Mouse (Mus musculus) spleen, adult 18-20 months (tissue): ENCODE measurements around the gene Pusl1.

ENCODE experiments used
- DNase-seq, 2 experiments: peaks; one replicate each; pipeline ENCODE4 v3.0.0; 2022; ENCODE audit warnings: mixed read lengths in 2 of 2

The Pusl1 gene

DNA sequence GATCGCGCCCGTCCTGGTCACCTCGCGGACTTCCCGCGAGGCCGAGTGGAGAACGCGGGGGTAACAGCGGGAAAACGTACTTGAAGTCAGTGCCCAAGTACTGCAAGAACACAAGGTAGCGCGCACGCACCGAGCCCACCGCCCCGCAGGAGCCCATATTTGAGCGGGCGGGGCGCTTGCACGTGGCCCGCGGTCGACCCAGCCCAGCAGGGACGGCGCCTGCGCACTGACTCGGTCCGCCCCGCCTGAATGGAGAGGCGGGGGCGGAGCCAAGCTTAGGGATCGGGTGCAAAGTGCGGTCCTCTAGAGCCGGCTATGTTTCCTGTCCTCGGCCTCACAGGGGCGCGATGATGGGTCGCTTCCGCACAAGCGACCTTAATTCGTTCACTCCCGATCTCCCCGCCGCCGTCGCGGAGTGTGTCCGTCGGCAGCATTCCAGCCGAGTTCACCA, at the start of gene Pusl1, which contains the start of gene Acap3:
Gene Pusl1, minus strand, starts transcription at position 231 of the 451 bp plus-strand sequence.
Gene Acap3, plus strand, starts transcription at position 272 of the 451 bp plus-strand sequence.
- DNase-seq = peak; percentile 93 to 98

DNA sequence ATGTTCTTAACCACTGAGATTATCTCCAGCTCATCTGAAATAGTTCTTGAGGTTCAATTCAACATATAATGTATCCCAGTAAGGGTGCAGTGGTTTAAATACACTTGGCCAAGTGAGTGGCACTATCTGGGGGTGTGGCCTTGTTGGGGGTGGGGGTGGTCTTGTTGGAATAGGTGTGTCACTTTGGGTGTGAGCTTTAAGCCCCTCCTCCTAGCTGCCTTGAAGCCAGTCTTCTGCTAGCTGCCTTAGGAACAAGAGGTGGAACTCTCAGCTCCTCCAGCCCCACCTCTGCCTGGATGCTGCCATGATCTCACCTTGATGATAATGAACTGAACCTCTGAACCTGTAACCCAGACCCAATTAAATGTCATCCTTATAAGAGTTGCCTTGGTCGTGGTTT, 40.5 kb upstream of the Pusl1 start:
- no peak for DNase-seq

DNA sequence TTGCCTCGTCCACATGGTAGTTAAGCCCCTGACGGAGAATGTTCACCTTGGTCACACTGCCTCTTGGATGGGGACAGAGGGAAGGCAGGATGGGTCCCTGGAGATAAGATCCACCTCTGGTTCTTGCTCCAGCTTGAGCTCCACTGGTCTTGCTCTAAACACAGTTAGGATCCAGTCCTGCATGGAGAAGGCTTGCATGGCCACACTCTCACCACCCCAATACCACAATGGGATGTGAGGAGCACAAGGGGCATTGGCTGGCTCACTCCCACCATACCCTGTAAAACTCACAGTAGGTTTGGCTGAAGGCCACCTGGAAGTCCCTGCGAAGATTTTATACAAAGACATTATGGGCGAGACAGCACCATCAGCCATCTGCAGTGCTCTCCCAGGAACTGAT, 17.2 kb upstream of the Pusl1 start:
- DNase-seq = no peak

DNA sequence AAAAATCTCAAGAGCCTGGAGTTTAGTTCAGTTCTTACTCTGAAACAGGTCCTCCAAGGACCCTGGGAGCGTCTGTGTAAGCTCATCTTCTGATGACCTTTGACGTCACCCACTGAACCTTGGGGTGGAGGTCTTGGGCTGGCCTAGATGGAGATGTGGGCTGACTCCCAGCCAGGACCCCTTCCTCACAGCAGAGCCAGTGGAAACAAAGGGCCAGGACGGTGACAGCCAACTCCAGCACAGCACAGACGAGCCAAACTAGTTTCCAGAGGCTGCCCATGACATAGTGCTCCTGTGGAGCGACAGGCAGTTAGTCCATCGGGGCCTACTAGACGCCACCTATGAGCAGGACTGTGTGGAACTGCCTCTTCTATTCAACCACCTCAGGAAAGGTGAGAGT, 16.7 kb upstream of the Pusl1 start:
- no peak for DNase-seq

DNA sequence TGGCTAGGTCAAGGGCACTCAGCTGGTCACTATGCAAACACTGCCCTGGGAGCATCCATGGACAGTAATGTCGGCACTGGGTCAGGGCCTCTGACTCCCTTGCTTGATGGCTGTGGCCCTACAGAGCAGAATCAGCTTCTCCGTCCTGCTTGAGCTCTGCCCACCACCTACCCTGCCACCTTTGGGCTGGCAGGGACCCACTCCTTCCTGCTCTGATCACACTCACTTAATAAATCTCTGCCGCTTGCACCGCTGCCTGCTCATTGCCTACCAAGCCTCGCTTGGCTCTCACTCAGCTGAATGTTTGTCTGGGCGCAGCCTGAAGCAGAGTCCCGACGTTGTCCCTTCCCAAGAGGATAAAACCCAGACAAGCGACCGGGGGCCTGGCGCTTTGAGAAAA, 15.4 kb upstream of the Pusl1 start:
- DNase-seq = no peak

DNA sequence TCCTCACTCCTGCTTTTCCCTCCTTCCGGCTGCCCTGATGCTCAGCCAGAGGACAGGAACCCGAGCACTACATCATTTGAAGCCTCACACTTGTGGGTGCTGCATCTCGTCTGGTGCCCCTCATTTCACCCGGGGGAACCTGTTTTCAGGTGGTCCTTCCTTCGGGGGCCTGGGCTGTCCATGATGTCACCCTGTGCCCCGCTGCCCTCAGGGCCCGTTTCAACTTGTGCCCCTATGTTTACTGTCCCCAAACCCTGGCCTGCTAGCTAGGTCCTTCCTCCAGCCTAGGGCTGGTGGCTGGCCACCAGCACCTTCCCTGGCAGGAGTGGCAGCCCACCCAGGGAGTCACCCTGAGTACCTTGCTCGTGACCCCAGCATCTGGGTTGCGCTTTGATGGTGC, 14.5 kb upstream of the Pusl1 start:
- no peak for DNase-seq

DNA sequence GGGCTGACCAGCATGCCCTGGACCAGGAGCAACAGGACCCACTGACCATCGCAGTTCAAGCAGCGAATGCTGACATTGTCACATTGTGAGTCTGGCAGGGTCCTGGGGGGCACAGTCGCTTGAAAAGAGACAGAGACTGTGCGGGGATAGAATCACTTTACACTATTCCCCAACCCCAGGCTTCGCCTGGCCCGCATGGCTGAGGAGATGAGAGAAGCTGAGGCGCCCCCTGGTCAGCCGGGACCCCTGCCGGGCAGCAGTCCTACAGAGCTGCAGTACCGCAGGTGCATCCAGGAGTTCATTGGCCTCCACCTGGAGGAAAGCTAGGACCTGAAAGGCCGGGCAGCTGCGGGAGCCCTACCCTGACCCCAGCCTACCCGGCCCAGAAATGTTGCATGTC, 14.1 kb upstream of the Pusl1 start:
- no peak for DNase-seq

DNA sequence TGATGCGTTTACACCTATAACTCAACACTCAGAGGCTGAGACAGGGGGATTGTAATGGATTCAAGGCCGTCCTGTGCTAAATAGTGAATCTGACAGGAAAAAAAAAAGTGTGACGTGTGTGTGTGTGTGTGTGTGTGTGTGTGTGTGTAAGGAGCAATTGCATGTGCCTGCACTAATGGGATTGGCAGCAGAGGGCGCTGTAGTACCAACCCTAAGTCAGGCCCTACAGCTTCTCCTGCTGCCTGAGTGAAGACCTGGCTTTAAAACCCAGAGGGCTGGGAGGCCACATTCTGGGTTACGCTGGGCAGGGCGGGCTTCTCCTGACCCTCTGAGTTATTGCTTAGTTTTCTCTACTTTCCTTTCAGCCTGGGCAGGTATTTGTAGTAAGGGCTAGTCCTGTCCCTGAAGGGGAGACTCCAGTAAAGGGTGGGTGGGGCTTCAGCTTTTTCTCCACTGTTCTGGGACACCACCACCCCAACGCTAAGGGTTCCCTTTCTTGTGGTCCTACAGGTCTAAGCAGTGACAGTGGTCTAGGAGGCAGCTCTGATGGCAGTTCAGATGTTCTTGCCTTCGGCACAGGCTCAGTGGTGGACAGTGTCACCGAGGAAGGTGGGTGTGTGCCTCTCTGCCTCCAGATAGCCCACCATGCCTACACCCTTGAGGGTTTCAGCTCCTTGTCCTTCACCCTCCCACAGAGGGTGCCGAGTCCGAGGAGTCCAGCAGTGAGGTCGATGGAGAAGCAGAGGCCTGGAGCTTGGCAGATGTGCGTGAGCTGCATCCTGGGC, 12.9 kb upstream of the Pusl1 start:
- DNase-seq = no peak

DNA sequence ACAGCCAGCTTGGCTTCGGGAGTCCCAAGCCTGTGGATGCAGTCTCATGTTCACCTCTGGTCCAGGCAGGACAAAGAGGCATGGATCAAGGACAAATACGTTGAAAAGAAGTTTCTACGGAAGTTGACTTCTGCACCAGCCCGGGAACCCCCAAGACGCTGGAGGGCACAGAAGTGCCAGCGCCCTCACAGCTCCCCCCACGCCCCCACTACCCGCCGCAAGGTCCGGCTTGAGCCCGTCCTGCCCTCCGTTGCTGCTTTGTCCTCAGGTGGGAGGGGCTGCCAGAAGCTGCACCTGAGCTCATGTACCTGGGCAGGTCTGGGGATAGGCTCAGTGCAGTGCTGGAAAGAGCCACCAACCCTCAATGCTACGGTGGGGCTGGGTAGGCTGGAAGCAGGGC, 11.7 kb upstream of the Pusl1 start:
- DNase-seq = no peak

DNA sequence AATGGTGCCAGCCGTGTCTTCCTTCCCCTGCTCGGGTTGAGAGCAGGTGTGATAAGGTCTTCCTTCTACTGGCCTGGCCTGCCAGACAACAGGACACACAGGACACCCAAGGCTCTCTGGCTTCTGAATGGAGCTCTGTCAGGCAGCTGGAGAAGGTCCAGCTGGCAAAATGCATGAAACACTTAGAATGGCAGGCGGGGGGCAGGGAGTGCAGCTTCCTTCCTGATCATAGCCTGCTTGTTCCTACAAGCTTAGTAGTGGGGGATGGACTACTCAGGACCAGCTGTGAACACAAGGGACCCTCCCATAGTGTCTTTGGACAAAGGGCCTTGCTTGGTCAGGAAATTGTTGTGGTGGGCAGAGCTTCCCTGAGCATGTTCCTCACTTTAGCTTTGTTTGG, 9.6 kb upstream of the Pusl1 start:
- DNase-seq = no peak

DNA sequence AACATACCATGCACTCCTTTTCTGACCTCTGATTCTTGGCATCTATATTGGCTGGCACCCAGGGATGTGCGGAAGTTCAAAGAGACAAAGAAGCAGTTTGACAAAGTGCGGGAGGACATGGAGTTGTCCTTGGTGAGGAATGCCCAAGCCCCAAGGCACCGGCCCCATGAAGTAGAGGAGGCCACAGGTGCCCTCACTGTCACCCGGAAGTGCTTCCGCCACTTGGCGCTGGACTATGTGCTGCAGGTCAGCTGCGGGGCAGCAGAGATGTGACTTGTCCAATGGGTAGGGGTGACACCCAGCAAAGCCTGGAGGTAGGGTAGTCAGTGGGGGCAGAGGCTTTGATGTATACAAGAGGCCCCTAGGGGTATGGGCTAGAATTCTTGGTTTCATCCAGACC, 7.8 kb upstream of the Pusl1 start:
- no peak for DNase-seq

DNA sequence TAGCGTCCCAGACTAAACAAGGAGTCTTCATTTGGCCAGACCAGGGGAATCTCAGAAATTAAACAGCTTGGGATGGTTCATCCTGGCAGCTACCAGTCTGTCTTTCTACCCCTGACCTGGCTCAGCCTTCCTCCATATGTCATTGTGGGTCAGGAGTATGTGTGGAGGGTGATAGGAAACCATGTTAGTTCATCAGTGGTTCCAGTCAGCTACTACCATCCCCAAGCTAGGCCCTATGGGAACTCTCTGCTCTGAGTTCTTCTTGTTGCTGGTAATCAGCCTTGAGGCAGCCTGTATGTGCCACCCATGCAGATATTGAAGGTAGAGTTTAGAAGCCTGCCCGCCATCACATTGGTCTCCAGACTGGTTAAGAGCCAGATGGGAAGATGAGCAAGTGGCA, 6.7 kb upstream of the Pusl1 start:
- no peak for DNase-seq

DNA sequence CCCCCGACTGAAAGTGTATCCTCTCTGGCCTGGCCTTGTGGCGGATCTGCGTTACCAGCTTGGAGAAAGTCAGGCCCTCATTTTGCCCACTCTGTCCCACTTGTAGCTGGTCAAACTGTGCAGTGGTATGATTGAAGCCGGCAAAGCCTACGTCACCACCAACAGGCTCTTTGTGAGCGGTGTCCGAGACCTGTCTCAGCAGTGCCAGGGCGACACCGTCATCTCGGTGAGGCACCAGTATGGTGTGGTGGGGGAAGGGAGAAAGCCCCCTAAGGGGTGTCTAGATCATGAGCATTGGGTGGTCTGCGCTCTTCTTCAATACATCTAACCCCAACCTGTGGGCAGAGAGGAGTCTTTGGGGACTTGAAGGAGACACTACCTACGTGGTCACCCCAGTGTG, 4.9 kb upstream of the Pusl1 start:
- no peak for DNase-seq

DNA sequence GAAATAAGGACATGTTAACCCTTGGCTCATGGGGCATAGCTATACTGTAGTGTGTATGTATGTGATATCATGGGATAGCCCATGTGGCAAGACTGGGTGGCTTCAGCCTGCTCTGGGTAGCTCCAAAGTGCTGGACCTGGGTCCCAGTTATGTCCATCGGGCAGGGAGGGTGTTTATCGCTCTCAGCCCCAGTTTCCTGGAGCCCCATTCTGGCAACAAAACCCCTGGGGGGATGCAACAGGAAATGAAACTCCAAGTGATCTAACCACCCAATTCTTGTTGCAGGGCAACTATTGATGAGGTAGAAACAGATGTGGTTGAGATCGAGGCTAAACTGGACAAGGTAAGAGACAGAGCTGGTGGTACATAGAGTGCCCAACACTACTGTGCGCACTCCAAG, 4.2 kb upstream of the Pusl1 start:
- DNase-seq = no peak

DNA sequence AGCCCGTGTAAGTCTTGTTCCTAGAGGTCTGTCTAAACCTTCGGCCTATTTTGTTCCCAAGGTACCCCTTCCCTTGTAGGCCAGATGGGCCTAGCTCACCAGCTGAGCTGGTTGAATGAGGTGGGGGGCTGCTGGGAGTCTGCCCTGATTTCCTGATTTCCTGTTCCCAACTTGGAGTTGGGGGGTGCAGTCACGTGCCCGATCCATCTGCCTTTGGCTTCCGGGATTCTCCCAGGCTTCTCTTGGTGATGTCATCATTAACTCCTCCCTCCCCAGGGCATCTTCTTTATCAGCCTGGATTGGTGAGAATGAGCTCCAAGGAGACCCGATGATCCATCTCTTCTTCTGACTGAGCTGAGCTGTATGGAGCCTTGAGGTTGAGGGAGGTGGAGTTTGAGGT, 3.6 kb upstream of the Pusl1 start:
- no peak for DNase-seq

DNA sequence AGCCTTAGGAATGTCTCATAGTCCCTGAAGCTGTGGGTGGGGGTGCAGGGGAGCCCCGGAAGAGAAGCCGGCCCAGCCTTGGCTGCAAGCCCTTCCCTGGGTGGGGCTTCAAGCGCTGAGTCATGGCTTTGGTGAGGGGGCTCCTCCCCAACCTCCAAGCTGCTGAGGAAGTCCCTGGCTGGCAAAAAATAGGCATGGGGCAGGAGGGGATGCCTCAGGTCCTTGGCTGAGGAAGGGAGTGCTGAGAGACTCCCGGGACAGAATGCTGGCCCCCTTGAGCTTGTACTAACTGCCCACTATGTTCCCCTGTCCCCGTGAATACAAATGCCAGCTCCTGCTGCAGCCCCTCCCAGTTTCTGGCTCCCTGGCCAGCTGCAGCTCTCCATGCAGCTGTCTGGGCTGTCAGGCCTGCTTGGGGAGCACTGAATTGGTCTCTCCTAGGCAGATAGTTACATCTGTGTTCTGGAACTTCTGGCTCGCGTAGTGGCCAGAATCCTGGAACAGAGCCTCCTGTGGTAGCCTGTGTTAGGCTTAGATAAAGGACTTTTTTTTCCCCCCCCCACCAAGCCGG, 2.8 kb upstream of the Pusl1 start:
- peak in 1 of 2 experiments; percentile 40 for DNase-seq

DNA sequence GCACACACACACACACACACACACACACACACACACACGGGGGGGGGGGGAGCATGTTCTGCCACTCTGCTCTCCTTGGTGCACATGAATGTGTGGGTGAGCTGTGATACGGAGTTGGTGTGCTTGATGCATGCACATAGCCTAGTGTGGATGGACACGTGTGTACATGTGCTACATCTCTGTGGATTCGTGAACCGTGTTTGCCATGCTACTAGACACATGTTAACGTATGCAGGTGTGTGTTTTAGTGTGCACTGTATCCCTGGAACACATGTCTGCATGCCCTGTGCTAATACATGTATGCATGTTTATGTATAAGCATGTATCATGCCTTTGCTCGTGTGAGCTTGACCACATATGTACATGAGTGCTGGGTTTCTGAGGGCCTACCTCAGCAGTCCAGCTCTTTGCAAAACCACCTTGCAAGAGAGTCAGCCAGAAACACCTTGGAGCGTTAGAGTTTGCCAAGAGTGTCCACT, 1.7 kb upstream of the Pusl1 start:
- DNase-seq = no peak

DNA sequence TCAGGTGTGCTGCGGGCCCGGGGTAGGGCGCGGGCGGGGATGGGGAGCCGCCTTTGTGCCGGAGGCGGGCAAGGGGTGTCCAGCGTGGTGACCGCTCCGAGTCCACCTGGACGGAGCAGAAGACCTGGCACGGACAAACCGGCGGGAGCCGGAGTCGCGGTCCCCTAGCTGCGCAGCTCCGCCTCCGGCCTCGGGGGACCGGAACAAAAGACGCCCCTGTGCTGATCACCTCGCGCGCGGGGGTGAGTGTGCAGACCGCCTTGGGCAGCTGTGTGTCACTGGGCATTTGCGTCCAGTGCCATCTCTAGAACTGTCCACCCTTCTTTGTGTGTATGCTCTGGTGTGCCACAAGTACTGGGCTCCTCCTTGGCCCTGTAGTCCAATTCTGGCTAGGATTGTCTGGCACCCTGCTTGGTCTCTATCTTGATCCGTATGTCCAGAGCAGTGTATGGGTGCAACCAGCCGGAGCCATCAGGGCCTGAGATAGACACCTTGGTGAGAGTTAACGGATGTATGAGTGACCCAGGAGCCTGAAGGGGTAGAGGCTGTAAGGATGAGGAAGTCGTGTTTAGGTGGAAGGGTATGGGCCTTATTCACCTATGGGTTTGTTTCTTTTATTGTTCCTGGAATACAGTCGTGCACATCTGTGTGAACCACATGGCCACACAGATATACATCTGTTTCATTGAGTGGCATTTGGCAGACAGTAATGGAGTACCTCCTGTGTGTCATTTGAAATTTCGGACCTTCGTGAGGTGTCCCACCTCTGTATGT, 1.0 kb upstream of the Pusl1 start:
- peak; percentile 39 to 50 for DNase-seq

DNA sequence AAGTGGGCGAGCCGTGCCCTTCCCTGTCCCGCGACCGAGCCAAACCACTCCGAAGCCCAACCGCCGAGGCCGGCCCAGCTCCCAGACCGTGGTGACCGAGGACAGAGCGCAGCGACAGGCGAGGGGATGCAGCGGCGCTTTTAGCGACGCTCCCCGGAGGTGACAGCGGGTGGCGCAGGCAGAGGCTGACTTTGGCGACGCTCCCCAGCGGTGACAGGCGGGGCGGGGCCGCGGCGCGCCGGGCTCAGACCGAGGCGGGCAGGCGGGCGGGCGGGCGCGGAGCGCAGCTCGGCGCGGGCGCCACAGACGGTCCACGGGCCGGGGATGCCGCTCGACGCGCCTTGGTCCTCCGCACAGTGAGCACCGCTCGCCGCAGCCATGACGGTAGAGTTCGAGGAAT, 436 bp upstream of the Pusl1 start:
- DNase-seq = peak; percentile 70 to 81

DNA sequence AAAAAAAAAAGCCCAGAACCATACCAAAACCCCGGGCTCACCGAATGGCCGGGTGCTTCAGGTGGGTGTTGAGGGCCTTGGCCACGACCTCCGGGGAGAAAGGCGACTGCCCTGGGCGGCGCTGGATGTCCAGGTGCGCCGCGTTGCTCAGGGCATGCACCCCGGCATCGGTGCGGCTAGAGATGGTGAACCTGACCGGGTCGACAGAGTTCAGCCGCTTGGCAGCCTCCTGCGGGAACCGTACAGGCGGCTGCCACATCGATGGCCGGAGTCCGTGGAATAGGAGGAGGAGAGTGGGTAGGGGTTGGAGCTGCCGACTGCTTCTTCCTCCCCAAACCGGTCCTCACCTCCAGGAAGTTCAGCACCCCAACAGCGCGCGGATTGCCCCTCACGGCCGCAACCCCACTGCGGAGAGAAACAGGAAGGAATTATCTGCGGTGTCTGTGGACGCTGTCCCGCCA, 540 bp downstream of the Pusl1 start:
- DNase-seq = no peak

DNA sequence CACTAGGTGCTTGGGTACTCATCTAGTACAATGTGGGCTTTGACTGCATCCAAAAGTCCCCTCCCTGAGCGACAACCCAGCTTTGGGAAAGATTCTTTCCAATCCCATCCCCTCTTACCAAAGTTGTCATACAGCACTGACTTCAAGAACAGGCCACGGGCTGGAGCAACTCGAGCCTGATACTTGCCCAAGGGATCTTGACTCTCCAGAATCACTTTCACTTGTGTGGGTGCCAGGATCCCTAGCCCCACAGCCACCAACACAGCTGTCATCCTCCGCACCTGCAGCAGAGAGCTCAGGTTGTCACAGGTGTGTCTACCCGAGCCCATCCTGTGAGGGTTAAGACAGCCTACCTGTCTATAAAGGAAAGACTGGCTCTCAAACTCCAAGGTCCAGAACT, 2.3 kb downstream of the Pusl1 start:
- DNase-seq = no peak

DNA sequence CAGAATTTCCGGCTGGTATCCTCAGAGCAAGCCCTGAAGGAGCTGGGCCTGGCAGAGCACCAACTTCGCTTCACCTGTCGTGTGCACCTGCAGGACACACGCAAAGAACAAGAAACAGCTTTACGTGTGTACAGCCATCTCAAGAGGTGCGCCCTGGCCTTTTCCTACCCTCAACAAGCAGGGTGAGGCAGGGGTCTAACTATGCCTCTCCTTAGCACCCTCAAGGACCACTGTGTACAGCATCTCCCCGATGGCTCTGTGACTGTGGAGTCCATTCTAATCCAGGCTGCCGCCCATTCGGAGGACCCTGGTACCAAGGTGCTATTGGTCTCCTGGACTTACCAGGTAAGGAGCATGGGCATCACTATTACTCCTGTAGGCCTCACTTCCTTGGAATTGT, 3.4 kb downstream of the Pusl1 start:
- no peak for DNase-seq

DNA sequence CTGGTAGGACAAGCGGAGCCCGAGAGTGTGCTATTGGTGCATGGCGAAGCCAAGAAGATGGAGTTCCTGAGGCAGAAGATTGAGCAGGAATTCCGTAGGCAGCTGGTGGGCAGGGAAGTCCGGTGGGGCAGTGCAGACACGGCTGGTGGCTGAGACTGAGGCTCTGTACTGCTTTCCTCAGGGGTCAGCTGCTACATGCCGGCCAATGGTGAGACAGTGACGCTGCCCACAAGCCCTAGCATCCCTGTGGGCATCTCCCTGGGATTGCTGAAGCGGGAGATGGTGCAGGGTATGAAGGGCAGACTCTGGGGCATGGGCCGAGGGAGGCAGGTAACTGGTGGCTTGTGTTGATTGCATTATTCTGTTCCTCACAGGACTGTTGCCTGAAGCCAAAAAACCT, 3.9 kb downstream of the Pusl1 start:
- no peak for DNase-seq

DNA sequence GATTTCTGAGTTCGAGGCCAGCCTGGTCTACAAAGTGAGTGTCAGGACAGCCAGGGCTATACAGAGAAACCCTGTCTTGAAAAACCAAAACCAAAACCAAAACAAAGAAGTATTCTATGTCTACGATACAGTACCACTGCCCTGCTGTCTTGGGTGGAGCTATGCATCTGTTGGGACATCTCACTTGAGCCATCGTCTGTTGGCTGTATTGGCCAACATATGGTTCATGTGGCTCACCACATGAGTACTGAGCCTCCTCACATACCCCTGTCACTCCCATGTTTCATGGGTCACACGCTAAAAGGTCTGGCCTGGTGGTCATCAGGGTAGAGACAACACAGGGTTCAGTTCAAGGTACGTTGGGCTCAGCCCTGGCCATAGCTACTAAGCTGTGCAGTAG, 5.3 kb downstream of the Pusl1 start:
- no peak for DNase-seq
